Mouse (Mus musculus) lung, adult 2 months (tissue): ENCODE results near the gene Ppp1r11. TPM values are rescaled to one million over a fixed set of nuclear protein-coding genes. Genes with fewer than 3 reads are reported as not detected.
"Not testable (repeated sequence)": the region's sequence is repeated elsewhere in the genome, so short reads cannot be mapped to it uniquely, and the experiment has no call there.

Experiments used
- DNase-seq: peaks from one replicate; pipeline ENCODE4 v3.0.0; 2022
- H3K4me1 ChIP-seq: fragments of 200-500 bp; 2 replicates; pipeline ENCODE4 v1.6.1; 2011; ENCODE audit warnings: low read length; ENCODE audit not compliant: control insufficient read depth, insufficient read depth
- H3K4me3 ChIP-seq: fragments of 200-500 bp; replicated peaks from 2 replicates; pipeline ENCODE3; 2011; ENCODE audit warnings: low read depth, mild to moderate bottlenecking, control low read depth, low read length; ENCODE audit errors: extremely low read depth
- CTCF ChIP-seq: fragments of 200-500 bp; IDR thresholded peaks from 2 replicates; pipeline ENCODE4 v1.5.1; 2011; ENCODE audit warnings: mild to moderate bottlenecking, low read length, control low read depth; ENCODE audit not compliant: insufficient read depth
- POLR2A ChIP-seq: fragments of 200-500 bp; IDR thresholded peaks from 2 replicates; pipeline ENCODE4 v1.6.1; 2011; ENCODE audit warnings: low read depth, mild to moderate bottlenecking, control low read depth, low read length, borderline replicate concordance; ENCODE audit errors: extremely low read depth
- WGBS: fragments of 180-500 bp; shearing (Covaris S2); methylation state at CpG from one replicate; pipeline ENCODE4 v1.1.7; 2018; 5-methylcytosine and 5-hydroxymethylcytosine counted together
- polyA plus RNA-seq: library from polyadenylated mRNA; depleted of rRNA; stranded (reverse); fragments of >200 nt; gene quantifications from 2 replicates; pipeline ENCODE4 v1.2.3, GENCODE M21; 2012; rRNA removed

Ppp1r11 gene
- 42.8 and 58.3 TPM in 2 replicates for polyA plus RNA-seq

GRCm38 (mm10) chr17:36950981-36951947 lies at the start of gene Ppp1r11:
Gene Ppp1r11, minus strand, starts transcription at chr17:36951741.
- 2% methylated on average over 36 of the region's 36 CpGs for WGBS

GRCm38 (mm10) chr17:37000863-37001262 lies 49.3 kb upstream of the Ppp1r11 start, which contains the start of gene Zfp57:
Gene Zfp57, plus strand, starts transcription at chr17:37001163.
- Histone ChIP-seq H3K4me3 (no peak within 1 kb of the TSS), H3K4me1 (peaks cover 4% of the 10 kb centered on the region)
- DNase-seq: no peak
- 93% methylated on average over 7 of the region's 7 CpGs for WGBS
- TF ChIP-seq CTCF (no peak), POLR2A (no peak)

More at GRCm38 (mm10) chr17:36950981-36951947, at the start of gene Ppp1r11:
- peak; percentile 94 for DNase-seq
- Histone ChIP-seq H3K4me3 (peak within 1 kb of the TSS; percentile 89), H3K4me1 (no peaks in the 10 kb centered on the region; the same call in 1 of the 2 replicates)
- TF ChIP-seq POLR2A (peak; percentile 86), CTCF (no peak)

GRCm38 (mm10) chr17:36998477-36998876 lies 46.9 kb upstream of the Ppp1r11 start:
- TF ChIP-seq CTCF: no peak
- no peak for TF ChIP-seq POLR2A
- 63% methylated on average over 2 of the region's 2 CpGs for WGBS
- DNase-seq: no peak
- H3K4me3 ChIP-seq: no peak overlapping the region
- H3K4me1 ChIP-seq: peaks cover 4% of the 10 kb centered on the region

GRCm38 (mm10) chr17:36997033-36997735 lies 45.6 kb upstream of the Ppp1r11 start:
- TF ChIP-seq CTCF (peak; percentile 87), POLR2A (no peak)
- H3K4me1 ChIP-seq: no peaks in the 10 kb centered on the region
- DNase-seq: peak; percentile 82
- WGBS: 23% methylated on average over 7 of the region's 7 CpGs
- H3K4me3 ChIP-seq: no peak overlapping the region

GRCm38 (mm10) chr17:36995448-36995847 lies 43.9 kb upstream of the Ppp1r11 start:
- WGBS: 66% methylated on average over 3 of the region's 3 CpGs
- TF ChIP-seq CTCF (no peak), POLR2A (no peak)
- H3K4me3 ChIP-seq: no peak overlapping the region
- H3K4me1 ChIP-seq: no peaks in the 10 kb centered on the region
- DNase-seq: no peak

- Histone ChIP-seq H3K4me3 (no peak overlapping the region), H3K4me1 (no peaks in the 10 kb centered on the region)
- no peak for DNase-seq
- 63% methylated on average over 2 of the region's 2 CpGs for WGBS
- no peak for TF ChIP-seq POLR2A
Measured at GRCm38 (mm10) chr17:36994528-36994927, 43.0 kb upstream of the Ppp1r11 start.

- DNase-seq: no peak
- no peak for TF ChIP-seq POLR2A
- TF ChIP-seq CTCF: no peak
- no peaks in the 10 kb centered on the region for H3K4me1 ChIP-seq
- 84% methylated on average over 4 of the region's 4 CpGs for WGBS
- no peak overlapping the region for H3K4me3 ChIP-seq
Measured at GRCm38 (mm10) chr17:36993770-36994325, 42.3 kb upstream of the Ppp1r11 start.

- WGBS: 45% methylated on average over 3 of the region's 3 CpGs
- TF ChIP-seq CTCF (no peak), POLR2A (no peak)
- H3K4me3 ChIP-seq: no peak overlapping the region
- H3K4me1 ChIP-seq: no peaks in the 10 kb centered on the region
- no peak for DNase-seq
Measured at GRCm38 (mm10) chr17:36992336-36993104, 41.0 kb upstream of the Ppp1r11 start.

- WGBS: 94% methylated on average over 6 of the region's 6 CpGs
- H3K4me3 ChIP-seq, DNase-seq, H3K4me1 ChIP-seq: not testable (repeated sequence)
Measured at GRCm38 (mm10) chr17:36990630-36991029, 39.1 kb upstream of the Ppp1r11 start.
